Mouse (Mus musculus): ENCODE measurements around the gene Cflar. TPM values are rescaled to one million over a fixed set of nuclear protein-coding genes. Genes with fewer than 3 reads are reported as not detected.

The Cflar gene
- polyA plus RNA-seq (2017; shearing (Covaris generic)), result 112 TPM

GRCm38 (mm10) chr1:58711365-58712016 lies at the start of gene Cflar:
Gene Cflar (plus strand): TSS chr1:58711508.

DNA sequence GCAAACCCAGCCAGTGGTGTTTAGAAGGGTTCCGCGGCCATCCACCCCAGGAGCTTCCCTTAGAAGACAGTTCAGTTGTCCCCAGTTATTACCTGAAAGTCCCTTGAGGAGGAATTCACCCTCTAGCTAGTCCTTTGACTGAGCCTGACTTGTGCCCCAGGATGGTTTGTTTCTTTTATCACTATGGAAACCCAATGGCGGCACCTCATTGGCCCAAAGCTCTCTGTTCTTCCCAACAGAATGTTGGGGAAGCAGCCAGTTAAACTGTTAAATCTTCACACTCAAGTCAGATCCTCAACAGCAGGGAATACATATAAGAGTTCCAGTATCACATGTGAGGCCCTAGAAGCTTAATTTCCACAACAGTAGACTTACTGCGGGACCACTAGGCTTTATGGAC lies 15.5 kb upstream of the Cflar start, which contains the start of gene Als2cr12:
Als2cr12 (minus strand) TSS at position 180 of the 400 bp plus-strand sequence.

DNA sequence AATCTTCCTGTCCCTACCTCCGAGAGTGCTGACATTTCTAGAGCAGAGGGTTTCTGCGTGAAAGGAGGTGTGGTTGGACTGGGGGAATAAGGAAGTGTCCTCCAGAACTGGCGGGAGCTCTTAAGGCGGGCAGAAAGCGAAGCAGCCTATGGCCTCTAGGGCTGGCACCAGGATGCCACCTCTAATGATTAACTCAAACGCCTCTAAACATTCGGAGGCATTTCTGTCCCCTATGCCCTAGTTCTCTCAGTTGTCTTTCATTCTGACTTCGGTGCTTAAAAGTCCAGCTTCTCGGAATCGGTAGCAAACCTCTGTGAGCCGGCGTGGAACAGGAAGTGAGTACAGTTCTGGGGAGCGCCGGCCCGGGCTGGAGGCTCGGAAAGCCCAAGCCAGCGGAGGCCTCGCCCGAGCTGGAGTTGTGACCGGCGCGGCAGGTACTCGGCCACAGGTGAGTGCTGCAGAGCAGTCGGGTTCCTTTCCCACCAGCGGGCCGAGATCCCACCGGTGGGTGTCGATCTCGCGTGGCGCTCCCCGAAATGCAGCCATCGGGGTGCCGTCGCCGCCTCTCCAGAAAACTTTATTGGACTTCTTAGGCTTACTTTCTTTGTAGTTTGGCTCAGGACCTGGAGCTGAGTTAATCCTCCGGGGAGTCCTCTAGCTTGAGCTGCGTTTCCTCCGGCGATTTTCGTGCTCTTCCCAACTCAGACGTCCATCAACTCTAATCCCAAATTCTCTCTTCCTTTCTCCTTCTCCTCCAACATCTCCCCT lies 84.2 kb downstream of the Cflar start, which contains the start of gene Casp8:
Casp8 (plus strand) TSS at position 84 of the 768 bp plus-strand sequence.

Other genes with a start within 250 kb of the Cflar start
- gene Orc2, start 206.4 kb upstream of the Cflar start, polyA plus RNA-seq (2017; shearing (Covaris generic)), result 28.5 TPM
- gene Fam126b, start 125.2 kb upstream of the Cflar start, polyA plus RNA-seq (2017; shearing (Covaris generic)), result 8.3 TPM
- 66.2 TPM for gene Ndufb3, start 125.1 kb upstream of the Cflar start, polyA plus RNA-seq (2017; shearing (Covaris generic))
- gene Als2cr12, start 15.5 kb upstream of the Cflar start, polyA plus RNA-seq (2017; shearing (Covaris generic)), result not detected
- 85.4 TPM for gene Casp8, start 83.9 kb downstream of the Cflar start, polyA plus RNA-seq (2017; shearing (Covaris generic))

All from effector memory CD4-positive, alpha-beta T cell, adult 5 months (primary cell).